Comparison of ENCODE assay signal across 14 mouse cellular contexts in the genomic region with DNA sequence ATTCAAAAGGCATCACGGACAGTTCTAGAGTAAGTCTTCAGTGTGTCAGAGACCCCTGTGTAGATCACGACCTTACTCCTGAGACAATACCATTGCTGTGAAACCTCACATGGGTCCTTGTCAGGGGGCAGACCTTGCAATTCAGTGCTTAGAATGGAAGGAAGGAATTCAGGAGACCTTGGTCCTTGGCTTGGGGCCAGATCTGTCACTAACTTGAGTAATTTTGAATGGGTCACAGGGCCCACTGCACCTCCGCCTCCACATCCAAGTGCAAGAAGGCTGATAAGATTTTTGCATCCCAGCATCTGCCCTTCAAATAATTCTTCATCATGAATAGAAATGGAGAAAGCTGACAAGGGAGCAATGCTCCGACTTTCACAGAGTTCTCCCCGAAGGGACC.
"Had no signal": no experiment of that assay in that cellular context is flagged by ENCODE, and none has a peak within 500 bp of the region (broad histone marks: within the 10 kb centered on the region; RNA-seq: fewer than 3 reads in every experiment).

No protein-coding gene starts in this region.

- ATAC-seq: midbrain, embryonic 16.5 days had no signal

- H3K27me3 ChIP-seq: kidney, embryonic 15.5 days; limb, embryonic 13.5 days had no signal

- H3K9ac ChIP-seq: kidney, embryonic 15.5 days; limb, embryonic 13.5 days; midbrain, embryonic 12.5 days; neural tube, embryonic 13.5 days had no signal

- H3K4me3 ChIP-seq: kidney, embryonic 15.5 days; limb, embryonic 13.5 days; midbrain, embryonic 12.5 days; neural tube, embryonic 13.5 days had no signal

- H3K27ac ChIP-seq: kidney, embryonic 15.5 days; limb, embryonic 13.5 days; midbrain, embryonic 12.5 days; neural tube, embryonic 13.5 days had no signal

- H3K36me3 ChIP-seq: kidney, embryonic 15.5 days; limb, embryonic 13.5 days; midbrain, embryonic 12.5 days; neural tube, embryonic 13.5 days had no signal

- H3K4me2 ChIP-seq: kidney, embryonic 15.5 days; limb, embryonic 13.5 days; liver, embryonic 11.5 days; midbrain, embryonic 12.5 days; neural tube, embryonic 13.5 days had no signal

- H3K9me3 ChIP-seq: kidney, embryonic 15.5 days; limb, embryonic 13.5 days; midbrain, embryonic 12.5 days; neural tube, embryonic 13.5 days had no signal

- DNase-seq: kidney, adult 2 months; kidney, postnatal 14 days; left cerebral cortex, postnatal 4 days; lung, postnatal 10 days; right cerebral cortex, postnatal 4 days; spleen, adult 18-20 months; thymus, adult 18-20 months; thymus, postnatal 14 days had no signal
